Mouse (Mus musculus): ENCODE data around the gene Ank2.

DNA sequence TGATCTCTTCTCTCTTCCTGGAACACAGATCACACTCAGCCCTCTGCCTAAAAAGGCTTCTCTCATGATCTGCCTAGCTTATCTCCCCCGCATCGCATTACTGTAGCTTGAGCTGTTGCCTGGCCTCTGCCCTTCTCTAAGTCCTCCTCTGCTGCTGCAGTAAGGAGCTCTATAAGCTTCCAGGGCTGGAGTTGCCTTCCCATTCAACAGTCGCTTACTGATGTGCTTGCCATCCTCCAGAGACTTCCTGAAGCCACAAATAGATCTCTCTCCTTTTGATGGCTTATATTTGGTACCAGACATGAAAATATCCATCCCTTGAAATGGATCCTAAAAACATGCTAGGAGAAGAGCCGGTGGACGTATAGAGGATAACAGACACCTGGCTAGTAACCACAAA lies 290.3 kb downstream of the Ank2 start:
- TF ChIP-seq CTCF (IDR thresholded peaks at IDR 0.05; ENCODE audit: low read depth) (no peak), EP300 (IDR thresholded peaks at IDR 0.05; ENCODE audit: low read depth) (no peak)

All from liver, postnatal 0 days (tissue).